Mouse (Mus musculus): ENCODE results near the gene Ugt1a10. TPM values are rescaled to one million over a fixed set of nuclear protein-coding genes. Genes with fewer than 3 reads are reported as not detected.

Gene Ugt1a10
- polyA plus RNA-seq, 1 experiment, result not detected

GRCm38 (mm10) chr1:88231803-88232499 is 176.8 kb downstream of the Ugt1a10 start:
- no peak for TF ChIP-seq CTCF (IDR thresholded peaks at IDR 0.05; ENCODE audit: extremely low read depth, insufficient read length, insufficient replicate concordance, low read depth, low read length)
- no peak for TF ChIP-seq POLR2A (IDR thresholded peaks at IDR 0.05; ENCODE audit: low read depth, low read length)
- Histone ChIP-seq H3K27me3 (ENCODE audit: control insufficient read depth, insufficient read depth, low read length) (no peaks in the 10 kb centered on the region), H3K4me1 (ENCODE audit: control insufficient read depth, insufficient read depth, insufficient read length, low read length) (peaks cover 2% of the 10 kb centered on the region; the same call in 1 of the 2 replicates), H3K4me3 (ENCODE audit: low read depth, low read length) (no peak overlapping the region), H3K27ac (ENCODE audit: insufficient read depth, low read depth, low read length) (no peak overlapping the region), H3K36me3 (ENCODE audit: control insufficient read depth, insufficient read depth, low read length) (no peaks in the 10 kb centered on the region)
- WGBS, result 69% methylated on average over 7 of the region's 7 CpGs

- WGBS, result 55% methylated on average over 3 of the region's 3 CpGs
- no peaks in the 10 kb centered on the region for H3K27me3 ChIP-seq (ENCODE audit: control insufficient read depth, insufficient read depth, low read length)
- no peaks in the 10 kb centered on the region for H3K4me1 ChIP-seq (ENCODE audit: control insufficient read depth, insufficient read depth, insufficient read length, low read length)
- no peak overlapping the region for H3K27ac ChIP-seq (ENCODE audit: insufficient read depth, low read depth, low read length)
- H3K36me3 ChIP-seq (ENCODE audit: control insufficient read depth, insufficient read depth, low read length), result no peaks in the 10 kb centered on the region
- no peak overlapping the region for H3K4me3 ChIP-seq (ENCODE audit: low read depth, low read length)
- TF ChIP-seq CTCF (IDR thresholded peaks at IDR 0.05; ENCODE audit: extremely low read depth, insufficient read length, insufficient replicate concordance, low read depth, low read length), result no peak
- TF ChIP-seq POLR2A (IDR thresholded peaks at IDR 0.05; ENCODE audit: low read depth, low read length), result no peak
Observed at GRCm38 (mm10) chr1:88232664-88233380, 177.6 kb downstream of the Ugt1a10 start.

GRCm38 (mm10) chr1:88233421-88234247 is 178.4 kb downstream of the Ugt1a10 start:
- Histone ChIP-seq H3K4me1 (ENCODE audit: control insufficient read depth, insufficient read depth, insufficient read length, low read length) (no peaks in the 10 kb centered on the region), H3K36me3 (ENCODE audit: control insufficient read depth, insufficient read depth, low read length) (no peaks in the 10 kb centered on the region), H3K4me3 (ENCODE audit: low read depth, low read length) (no peak overlapping the region), H3K27ac (ENCODE audit: insufficient read depth, low read depth, low read length) (no peak overlapping the region), H3K27me3 (ENCODE audit: control insufficient read depth, insufficient read depth, low read length) (no peaks in the 10 kb centered on the region)
- WGBS, result 69% methylated on average over 14 of the region's 14 CpGs
- TF ChIP-seq CTCF (IDR thresholded peaks at IDR 0.05; ENCODE audit: extremely low read depth, insufficient read length, insufficient replicate concordance, low read depth, low read length) (no peak), POLR2A (IDR thresholded peaks at IDR 0.05; ENCODE audit: low read depth, low read length) (no peak)

- Histone ChIP-seq H3K36me3 (ENCODE audit: control insufficient read depth, insufficient read depth, low read length) (no peaks in the 10 kb centered on the region), H3K4me3 (ENCODE audit: low read depth, low read length) (no peak overlapping the region), H3K27me3 (ENCODE audit: control insufficient read depth, insufficient read depth, low read length) (no peaks in the 10 kb centered on the region), H3K27ac (ENCODE audit: insufficient read depth, low read depth, low read length) (no peak overlapping the region), H3K4me1 (ENCODE audit: control insufficient read depth, insufficient read depth, insufficient read length, low read length) (no peaks in the 10 kb centered on the region)
- WGBS, result 67% methylated on average over 4 of the region's 4 CpGs
- no peak for TF ChIP-seq POLR2A (IDR thresholded peaks at IDR 0.05; ENCODE audit: low read depth, low read length)
- TF ChIP-seq CTCF (IDR thresholded peaks at IDR 0.05; ENCODE audit: extremely low read depth, insufficient read length, insufficient replicate concordance, low read depth, low read length), result no peak
Observed at GRCm38 (mm10) chr1:88234248-88234610, 179.0 kb downstream of the Ugt1a10 start.

GRCm38 (mm10) chr1:88234646-88235045 is 179.5 kb downstream of the Ugt1a10 start:
- no peaks in the 10 kb centered on the region for H3K4me1 ChIP-seq (ENCODE audit: control insufficient read depth, insufficient read depth, insufficient read length, low read length)
- no peaks in the 10 kb centered on the region for H3K27me3 ChIP-seq (ENCODE audit: control insufficient read depth, insufficient read depth, low read length)
- TF ChIP-seq POLR2A (IDR thresholded peaks at IDR 0.05; ENCODE audit: low read depth, low read length) (no peak), CTCF (IDR thresholded peaks at IDR 0.05; ENCODE audit: extremely low read depth, insufficient read length, insufficient replicate concordance, low read depth, low read length) (no peak)
- H3K27ac ChIP-seq (ENCODE audit: insufficient read depth, low read depth, low read length), result no peak overlapping the region
- no peak overlapping the region for H3K4me3 ChIP-seq (ENCODE audit: low read depth, low read length)
- WGBS, result 41% methylated on average over 5 of the region's 5 CpGs
- no peaks in the 10 kb centered on the region for H3K36me3 ChIP-seq (ENCODE audit: control insufficient read depth, insufficient read depth, low read length)

GRCm38 (mm10) chr1:88235046-88235893 is 180.1 kb downstream of the Ugt1a10 start:
- WGBS, result 68% methylated on average over 11 of the region's 11 CpGs
- no peak for TF ChIP-seq POLR2A (IDR thresholded peaks at IDR 0.05; ENCODE audit: low read depth, low read length)
- TF ChIP-seq CTCF (IDR thresholded peaks at IDR 0.05; ENCODE audit: extremely low read depth, insufficient read length, insufficient replicate concordance, low read depth, low read length), result no peak
- H3K4me3 ChIP-seq (ENCODE audit: low read depth, low read length), result no peak overlapping the region
- H3K4me1 ChIP-seq (ENCODE audit: control insufficient read depth, insufficient read depth, insufficient read length, low read length), result no peaks in the 10 kb centered on the region
- no peaks in the 10 kb centered on the region for H3K36me3 ChIP-seq (ENCODE audit: control insufficient read depth, insufficient read depth, low read length)
- H3K27me3 ChIP-seq (ENCODE audit: control insufficient read depth, insufficient read depth, low read length), result no peaks in the 10 kb centered on the region
- no peak overlapping the region for H3K27ac ChIP-seq (ENCODE audit: insufficient read depth, low read depth, low read length)

All from small intestine, adult 2 months (tissue).